Mouse (Mus musculus): ENCODE measurements around the gene Ror1.

Ror1 gene

GRCm38 (mm10) chr4:100393374-100394061 lies 297.9 kb downstream of the Ror1 start:
- no peak for DNase-seq

GRCm38 (mm10) chr4:100395407-100395806 lies 299.8 kb downstream of the Ror1 start:
- DNase-seq = no peak

GRCm38 (mm10) chr4:100398079-100398478 lies 302.5 kb downstream of the Ror1 start:
- DNase-seq = no peak

GRCm38 (mm10) chr4:100401078-100401477 lies 305.5 kb downstream of the Ror1 start:
- DNase-seq = no peak

- DNase-seq = no peak
Measured at GRCm38 (mm10) chr4:100401581-100402470, 306.2 kb downstream of the Ror1 start.

- DNase-seq = peak; percentile 82
Measured at GRCm38 (mm10) chr4:100407261-100407874, 311.8 kb downstream of the Ror1 start.

GRCm38 (mm10) chr4:100409521-100409920 lies 313.9 kb downstream of the Ror1 start:
- DNase-seq = no peak

- no peak for DNase-seq
Measured at GRCm38 (mm10) chr4:100411841-100412539, 316.4 kb downstream of the Ror1 start.

- no peak for DNase-seq
Measured at GRCm38 (mm10) chr4:100422756-100423155, 327.2 kb downstream of the Ror1 start.

- DNase-seq = no peak
Measured at GRCm38 (mm10) chr4:100426101-100426500, 330.5 kb downstream of the Ror1 start.

GRCm38 (mm10) chr4:100429371-100429900 lies 333.8 kb downstream of the Ror1 start:
- no peak for DNase-seq

- no peak for DNase-seq
Measured at GRCm38 (mm10) chr4:100435281-100436168, 339.9 kb downstream of the Ror1 start.

- no peak for DNase-seq
Measured at GRCm38 (mm10) chr4:100436169-100436547, 340.6 kb downstream of the Ror1 start.

- no peak for DNase-seq
Measured at GRCm38 (mm10) chr4:100446897-100447296, 351.3 kb downstream of the Ror1 start.

GRCm38 (mm10) chr4:100462493-100463120 lies 367.0 kb downstream of the Ror1 start:
- DNase-seq = no peak

- DNase-seq = peak; percentile 86
Measured at GRCm38 (mm10) chr4:100478592-100479321, 383.2 kb downstream of the Ror1 start, which contains the start of gene Ube2u. TSS of gene Ube2u (plus strand) at chr4:100478849.

GRCm38 (mm10) chr4:100488447-100488846 lies 392.9 kb downstream of the Ror1 start:
- DNase-seq = no peak

Data from kidney, adult 18-20 months (tissue).